Mouse (Mus musculus): ENCODE results near the gene Fam166a. TPM values are rescaled to one million over a fixed set of nuclear protein-coding genes. Genes with fewer than 3 reads are reported as not detected.

Fam166a gene
- polyA plus RNA-seq, 1 experiment from 2014 or later, result 1.6 TPM

GRCm38 (mm10) chr2:25186575-25186930 is 32.0 kb upstream of the Fam166a start:
- no peak for ATAC-seq (ENCODE audit: low FRiP score, low read depth)
- H3K36me3 ChIP-seq, result 0 out of 2 replicates have a peak, but pooled peaks cover 5% of the 10 kb centered on the region
- 31% methylated on average over 5 of the region's 5 CpGs for WGBS
- H3K4me1 ChIP-seq, result peaks cover 40% of the 10 kb centered on the region
- H3K9ac ChIP-seq (replicated peaks), result peak overlapping the region; percentile 68; the same call in 1 of the 2 replicates
- peak overlapping the region; percentile 46 for H3K4me3 ChIP-seq
- 0 out of 2 replicates have a peak, but pooled peaks cover 5% of the 10 kb centered on the region for H3K27me3 ChIP-seq
- H3K27ac ChIP-seq (replicated peaks), result peak overlapping the region; percentile 98
- H3K9me3 ChIP-seq, result no peaks in the 10 kb centered on the region
- peak overlapping the region; percentile 75 for H3K4me2 ChIP-seq (replicated peaks)

- WGBS, result 87% methylated on average over 6 of the region's 6 CpGs
- no peak overlapping the region for H3K27ac ChIP-seq (replicated peaks)
Observed at GRCm38 (mm10) chr2:25187841-25188240, 30.7 kb upstream of the Fam166a start.

GRCm38 (mm10) chr2:25193330-25193770 is 25.2 kb upstream of the Fam166a start:
- H3K4me1 ChIP-seq, result peaks cover 12% of the 10 kb centered on the region
- H3K9me3 ChIP-seq, result no peaks in the 10 kb centered on the region
- H3K27ac ChIP-seq (replicated peaks), result 0 out of 2 replicates have a peak overlapping the region, but pooled peaks have one; percentile 2
- H3K27me3 ChIP-seq, result peaks cover 44% of the 10 kb centered on the region
- no peaks in the 10 kb centered on the region for H3K36me3 ChIP-seq
- H3K4me2 ChIP-seq (replicated peaks), result 0 out of 2 replicates have a peak overlapping the region, but pooled peaks have one; percentile 11
- WGBS, result 3% methylated on average over 6 of the region's 6 CpGs
- H3K4me3 ChIP-seq, result no peak overlapping the region
- no peak overlapping the region for H3K9ac ChIP-seq (replicated peaks)
- ATAC-seq (ENCODE audit: low FRiP score, low read depth), result peak; percentile 80

More at GRCm38 (mm10) chr2:25187841-25188240, 30.7 kb upstream of the Fam166a start:
- Histone ChIP-seq H3K4me3 (no peak overlapping the region), H3K27me3 (0 out of 2 replicates have a peak, but pooled peaks cover 5% of the 10 kb centered on the region), H3K36me3 (0 out of 2 replicates have a peak, but pooled peaks cover 5% of the 10 kb centered on the region), H3K9me3 (no peaks in the 10 kb centered on the region), H3K4me1 (peaks cover 36% of the 10 kb centered on the region), H3K4me2 (replicated peaks) (no peak overlapping the region), H3K9ac (replicated peaks) (no peak overlapping the region)
- ATAC-seq (ENCODE audit: low FRiP score, low read depth), result no peak

- Histone ChIP-seq H3K4me3 (no peak overlapping the region), H3K27me3 (peaks cover 44% of the 10 kb centered on the region), H3K36me3 (no peaks in the 10 kb centered on the region), H3K9me3 (no peaks in the 10 kb centered on the region), H3K9ac (replicated peaks) (no peak overlapping the region), H3K27ac (replicated peaks) (no peak overlapping the region), H3K4me1 (peaks cover 12% of the 10 kb centered on the region), H3K4me2 (replicated peaks) (no peak overlapping the region)
- 78% methylated on average over 5 of the region's 5 CpGs for WGBS
- no peak for ATAC-seq (ENCODE audit: low FRiP score, low read depth)
Observed at GRCm38 (mm10) chr2:25194006-25194405, 24.5 kb upstream of the Fam166a start.

- 89% methylated on average over 17 of the region's 17 CpGs for WGBS
- Histone ChIP-seq H3K9ac (replicated peaks) (no peak overlapping the region), H3K27me3 (peaks cover 44% of the 10 kb centered on the region), H3K9me3 (no peaks in the 10 kb centered on the region), H3K4me1 (peaks cover 12% of the 10 kb centered on the region), H3K4me3 (no peak overlapping the region), H3K27ac (replicated peaks) (no peak overlapping the region), H3K36me3 (peaks cover 2% of the 10 kb centered on the region), H3K4me2 (replicated peaks) (no peak overlapping the region)
- ATAC-seq (ENCODE audit: low FRiP score, low read depth), result no peak
Observed at GRCm38 (mm10) chr2:25194486-25195171, 23.9 kb upstream of the Fam166a start.

- 0 out of 2 replicates have a peak overlapping the region, but pooled peaks have one; percentile 3 for H3K4me3 ChIP-seq
- ATAC-seq (ENCODE audit: low FRiP score, low read depth), result no peak
- no peak overlapping the region for H3K27ac ChIP-seq (replicated peaks)
- H3K36me3 ChIP-seq, result peaks cover 11% of the 10 kb centered on the region
- peak overlapping the region; percentile 21; the same call in 1 of the 2 replicates for H3K4me2 ChIP-seq (replicated peaks)
- no peak overlapping the region for H3K9ac ChIP-seq (replicated peaks)
- 21% methylated on average over 55 of the region's 55 CpGs for WGBS
- H3K9me3 ChIP-seq, result no peaks in the 10 kb centered on the region
- H3K27me3 ChIP-seq, result peaks cover 44% of the 10 kb centered on the region
- peaks cover 12% of the 10 kb centered on the region for H3K4me1 ChIP-seq
Observed at GRCm38 (mm10) chr2:25195211-25196156, 23.1 kb upstream of the Fam166a start.

GRCm38 (mm10) chr2:25196172-25196954 is 22.2 kb upstream of the Fam166a start, which contains the start of gene Tor4a:
Tor4a (minus strand) TSS chr2:25196886.
- Histone ChIP-seq H3K4me1 (peaks cover 12% of the 10 kb centered on the region), H3K9me3 (no peaks in the 10 kb centered on the region), H3K4me3 (0 out of 2 replicates have a peak within 1 kb of the TSS, but pooled peaks have one; percentile 3), H3K27ac (replicated peaks) (no peak within 1 kb of the TSS; the same call in 1 of the 2 replicates), H3K27me3 (peaks cover 44% of the 10 kb centered on the region), H3K4me2 (replicated peaks) (peak within 1 kb of the TSS; percentile 21; the same call in 1 of the 2 replicates), H3K36me3 (peaks cover 19% of the 10 kb centered on the region), H3K9ac (replicated peaks) (no peak within 1 kb of the TSS)
- 15% methylated on average over 8 of the region's 8 CpGs for whole genome bisulfite sequencing
- ATAC-seq (ENCODE audit: low FRiP score, low read depth), result no peak

- Histone ChIP-seq H3K36me3 (peaks cover 28% of the 10 kb centered on the region), H3K4me3 (no peak overlapping the region), H3K27ac (replicated peaks) (no peak overlapping the region; the same call in 1 of the 2 replicates), H3K27me3 (peaks cover 44% of the 10 kb centered on the region), H3K9ac (replicated peaks) (no peak overlapping the region), H3K4me2 (replicated peaks) (no peak overlapping the region), H3K9me3 (no peaks in the 10 kb centered on the region), H3K4me1 (peaks cover 12% of the 10 kb centered on the region)
- 14% methylated on average over 2 of the region's 2 CpGs for WGBS
- ATAC-seq (ENCODE audit: low FRiP score, low read depth), result no peak
Observed at GRCm38 (mm10) chr2:25197191-25197590, 21.4 kb upstream of the Fam166a start.

- Histone ChIP-seq H3K36me3 (peaks cover 35% of the 10 kb centered on the region), H3K4me2 (replicated peaks) (no peak overlapping the region), H3K4me1 (peaks cover 12% of the 10 kb centered on the region), H3K9ac (replicated peaks) (no peak overlapping the region), H3K9me3 (no peaks in the 10 kb centered on the region), H3K27ac (replicated peaks) (no peak overlapping the region), H3K27me3 (peaks cover 44% of the 10 kb centered on the region), H3K4me3 (no peak overlapping the region)
- no peak for ATAC-seq (ENCODE audit: low FRiP score, low read depth)
Observed at GRCm38 (mm10) chr2:25197946-25198345, 20.6 kb upstream of the Fam166a start.

- WGBS, result 94% methylated on average over 2 of the region's 2 CpGs
- Histone ChIP-seq H3K27ac (replicated peaks) (no peak overlapping the region), H3K4me3 (no peak overlapping the region), H3K36me3 (peaks cover 62% of the 10 kb centered on the region), H3K4me2 (replicated peaks) (no peak overlapping the region), H3K27me3 (peaks cover 22% of the 10 kb centered on the region), H3K9ac (replicated peaks) (no peak overlapping the region), H3K9me3 (no peaks in the 10 kb centered on the region), H3K4me1 (peaks cover 6% of the 10 kb centered on the region; the same call in 1 of the 2 replicates)
- ATAC-seq (ENCODE audit: low FRiP score, low read depth), result no peak
Observed at GRCm38 (mm10) chr2:25200631-25201030, 17.9 kb upstream of the Fam166a start.

GRCm38 (mm10) chr2:25203631-25204214 is 14.8 kb upstream of the Fam166a start:
- H3K9ac ChIP-seq (replicated peaks), result no peak overlapping the region
- no peak; the same call in 1 of the 2 replicates for ATAC-seq (ENCODE audit: low FRiP score, low read depth)
- no peak overlapping the region for H3K4me3 ChIP-seq
- H3K4me1 ChIP-seq, result no peaks in the 10 kb centered on the region; the same call in 1 of the 2 replicates
- no peak overlapping the region for H3K4me2 ChIP-seq (replicated peaks)
- WGBS, result 66% methylated on average over 4 of the region's 4 CpGs
- no peak overlapping the region for H3K27ac ChIP-seq (replicated peaks)
- peaks cover 90% of the 10 kb centered on the region for H3K36me3 ChIP-seq
- no peaks in the 10 kb centered on the region for H3K27me3 ChIP-seq
- H3K9me3 ChIP-seq, result no peaks in the 10 kb centered on the region
